Mouse (Mus musculus): ENCODE measurements around the gene 4921524J17Rik. TPM values are rescaled to one million over a fixed set of nuclear protein-coding genes. Genes with fewer than 3 reads are reported as not detected.
A peak's percentile ranks its signal among the peaks of the same experiment; 100 is the strongest.

The 4921524J17Rik gene
- polyA plus RNA-seq, 1 experiment: 57.7 TPM

DNA sequence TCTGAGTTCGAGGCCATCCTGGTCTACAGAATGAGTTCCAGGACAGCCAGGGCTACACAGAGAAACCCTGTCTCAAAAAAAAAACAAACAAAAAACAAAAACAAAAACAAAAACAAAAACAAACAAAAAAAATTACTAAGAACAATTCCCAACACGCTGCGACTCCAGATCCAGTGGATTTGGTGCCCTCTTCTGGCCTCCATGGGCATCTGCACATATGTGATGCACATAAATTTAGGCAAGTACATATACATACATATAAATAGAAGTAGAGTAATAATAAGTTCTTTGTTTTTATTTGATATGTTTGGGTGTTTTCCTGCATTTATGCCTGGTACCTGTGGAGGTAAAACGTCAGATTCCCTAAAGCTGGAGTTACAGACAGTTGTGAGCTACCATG, 34.1 kb downstream of the 4921524J17Rik start:
- no peaks in the 10 kb centered on the region for H3K27me3 ChIP-seq (ENCODE audit: control insufficient read depth, insufficient read depth, low read length, poor library complexity, severe bottlenecking)
- no peak overlapping the region for H3K9ac ChIP-seq (ENCODE audit: low read depth, poor library complexity, severe bottlenecking)
- H3K36me3 ChIP-seq (ENCODE audit: control insufficient read depth, insufficient read depth, low read length, poor library complexity, severe bottlenecking): no peaks in the 10 kb centered on the region
- no peak overlapping the region for H3K4me3 ChIP-seq (ENCODE audit: low read depth, low read length)
- H3K27ac ChIP-seq (ENCODE audit: insufficient read depth, low read length): no peak overlapping the region
- H3K9me3 ChIP-seq (replicated peaks; ENCODE audit: control insufficient read depth, insufficient read depth, low read length, poor library complexity, severe bottlenecking): no peaks in the 10 kb centered on the region
- H3K4me1 ChIP-seq (ENCODE audit: control insufficient read depth, insufficient read depth, low read length): no peaks in the 10 kb centered on the region
- TF ChIP-seq CTCF (IDR thresholded peaks at IDR 0.05; ENCODE audit: low read depth, low read length) (peak; percentile 30), POLR2A (IDR thresholded peaks at IDR 0.05; ENCODE audit: insufficient read depth, low read length) (no peak), EP300 (IDR thresholded peaks at IDR 0.05; ENCODE audit: insufficient read depth, low read depth, low read length) (no peak)

GRCm38 (mm10) chr8:85397508-85397907, 35.1 kb downstream of the 4921524J17Rik start:
- H3K4me1 ChIP-seq (ENCODE audit: control insufficient read depth, insufficient read depth, low read length): no peaks in the 10 kb centered on the region

DNA sequence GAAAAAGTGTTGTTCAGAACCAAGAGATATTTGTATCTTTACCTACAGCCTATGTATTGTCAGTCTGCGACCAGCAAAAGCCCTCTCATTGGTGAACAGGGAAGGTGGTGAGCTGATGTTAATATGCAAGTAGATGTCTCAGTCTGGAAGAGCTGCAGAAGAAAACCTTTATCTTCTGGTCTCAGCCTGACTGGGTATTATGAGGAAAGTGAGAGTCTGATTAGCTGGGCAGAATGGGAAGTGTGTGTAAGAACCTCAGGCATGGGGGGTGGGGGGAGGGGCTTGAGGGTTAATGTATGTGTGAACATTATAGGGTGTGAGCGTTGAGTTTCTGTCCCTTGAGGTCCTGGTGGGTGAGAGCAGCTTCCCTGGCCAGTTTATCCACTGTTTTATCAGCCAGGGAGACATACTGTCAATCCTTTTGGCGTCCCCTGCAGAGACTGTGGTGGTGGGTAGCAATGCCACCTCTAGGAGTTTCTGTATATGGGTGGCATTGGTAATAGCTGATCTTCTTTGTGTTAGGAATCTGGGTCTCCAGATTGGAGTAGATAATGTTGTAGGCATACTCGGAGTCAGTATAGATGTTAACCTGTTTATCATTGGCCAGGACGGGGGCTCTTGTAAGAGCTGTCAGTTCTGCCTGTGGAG, 36.1 kb downstream of the 4921524J17Rik start:
- no peaks in the 10 kb centered on the region for H3K36me3 ChIP-seq (ENCODE audit: control insufficient read depth, insufficient read depth, low read length, poor library complexity, severe bottlenecking)
- H3K9ac ChIP-seq (ENCODE audit: low read depth, poor library complexity, severe bottlenecking): no peak overlapping the region
- no peak for TF ChIP-seq CTCF (IDR thresholded peaks at IDR 0.05; ENCODE audit: low read depth, low read length)
- no peak for TF ChIP-seq POLR2A (IDR thresholded peaks at IDR 0.05; ENCODE audit: insufficient read depth, low read length)
- no peak for TF ChIP-seq EP300 (IDR thresholded peaks at IDR 0.05; ENCODE audit: insufficient read depth, low read depth, low read length)
- H3K27ac ChIP-seq (ENCODE audit: insufficient read depth, low read length): no peak overlapping the region
- H3K9me3 ChIP-seq (replicated peaks; ENCODE audit: control insufficient read depth, insufficient read depth, low read length, poor library complexity, severe bottlenecking): no peaks in the 10 kb centered on the region
- H3K4me3 ChIP-seq (ENCODE audit: low read depth, low read length): no peak overlapping the region
- no peaks in the 10 kb centered on the region for H3K27me3 ChIP-seq (ENCODE audit: control insufficient read depth, insufficient read depth, low read length, poor library complexity, severe bottlenecking)
- H3K4me1 ChIP-seq (ENCODE audit: control insufficient read depth, insufficient read depth, low read length): no peaks in the 10 kb centered on the region

More at GRCm38 (mm10) chr8:85397508-85397907, 35.1 kb downstream of the 4921524J17Rik start:
- H3K36me3 ChIP-seq (ENCODE audit: control insufficient read depth, insufficient read depth, low read length, poor library complexity, severe bottlenecking): no peaks in the 10 kb centered on the region
- no peaks in the 10 kb centered on the region for H3K9me3 ChIP-seq (replicated peaks; ENCODE audit: control insufficient read depth, insufficient read depth, low read length, poor library complexity, severe bottlenecking)
- no peak overlapping the region for H3K27ac ChIP-seq (ENCODE audit: insufficient read depth, low read length)
- TF ChIP-seq EP300 (IDR thresholded peaks at IDR 0.05; ENCODE audit: insufficient read depth, low read depth, low read length) (no peak), CTCF (IDR thresholded peaks at IDR 0.05; ENCODE audit: low read depth, low read length) (peak; percentile 43)
- H3K27me3 ChIP-seq (ENCODE audit: control insufficient read depth, insufficient read depth, low read length, poor library complexity, severe bottlenecking): no peaks in the 10 kb centered on the region
- H3K4me3 ChIP-seq (ENCODE audit: low read depth, low read length): no peak overlapping the region
- H3K9ac ChIP-seq (ENCODE audit: low read depth, poor library complexity, severe bottlenecking): no peak overlapping the region

GRCm38 (mm10) chr8:85395681-85396431, 36.8 kb downstream of the 4921524J17Rik start:
- Histone ChIP-seq H3K27ac (ENCODE audit: insufficient read depth, low read length) (no peak overlapping the region), H3K27me3 (ENCODE audit: control insufficient read depth, insufficient read depth, low read length, poor library complexity, severe bottlenecking) (no peaks in the 10 kb centered on the region), H3K4me3 (ENCODE audit: low read depth, low read length) (no peak overlapping the region), H3K36me3 (ENCODE audit: control insufficient read depth, insufficient read depth, low read length, poor library complexity, severe bottlenecking) (no peaks in the 10 kb centered on the region), H3K9ac (ENCODE audit: low read depth, poor library complexity, severe bottlenecking) (no peak overlapping the region), H3K9me3 (replicated peaks; ENCODE audit: control insufficient read depth, insufficient read depth, low read length, poor library complexity, severe bottlenecking) (no peaks in the 10 kb centered on the region), H3K4me1 (ENCODE audit: control insufficient read depth, insufficient read depth, low read length) (no peaks in the 10 kb centered on the region)
- TF ChIP-seq EP300 (IDR thresholded peaks at IDR 0.05; ENCODE audit: insufficient read depth, low read depth, low read length) (no peak), CTCF (IDR thresholded peaks at IDR 0.05; ENCODE audit: low read depth, low read length) (no peak), POLR2A (IDR thresholded peaks at IDR 0.05; ENCODE audit: insufficient read depth, low read length) (no peak)

- H3K27me3 ChIP-seq (ENCODE audit: control insufficient read depth, insufficient read depth, low read length, poor library complexity, severe bottlenecking): no peaks in the 10 kb centered on the region
- no peak overlapping the region for H3K27ac ChIP-seq (ENCODE audit: insufficient read depth, low read length)
- no peaks in the 10 kb centered on the region for H3K4me1 ChIP-seq (ENCODE audit: control insufficient read depth, insufficient read depth, low read length)
- no peaks in the 10 kb centered on the region for H3K36me3 ChIP-seq (ENCODE audit: control insufficient read depth, insufficient read depth, low read length, poor library complexity, severe bottlenecking)
- H3K9me3 ChIP-seq (replicated peaks; ENCODE audit: control insufficient read depth, insufficient read depth, low read length, poor library complexity, severe bottlenecking): no peaks in the 10 kb centered on the region
- no peak overlapping the region for H3K9ac ChIP-seq (ENCODE audit: low read depth, poor library complexity, severe bottlenecking)
- TF ChIP-seq EP300 (IDR thresholded peaks at IDR 0.05; ENCODE audit: insufficient read depth, low read depth, low read length) (no peak), POLR2A (IDR thresholded peaks at IDR 0.05; ENCODE audit: insufficient read depth, low read length) (no peak), CTCF (IDR thresholded peaks at IDR 0.05; ENCODE audit: low read depth, low read length) (no peak)
- no peak overlapping the region for H3K4me3 ChIP-seq (ENCODE audit: low read depth, low read length)
Measured at GRCm38 (mm10) chr8:85395017-85395416, 37.6 kb downstream of the 4921524J17Rik start.

- Histone ChIP-seq H3K27me3 (ENCODE audit: control insufficient read depth, insufficient read depth, low read length, poor library complexity, severe bottlenecking) (no peaks in the 10 kb centered on the region), H3K9ac (ENCODE audit: low read depth, poor library complexity, severe bottlenecking) (no peak overlapping the region), H3K4me1 (ENCODE audit: control insufficient read depth, insufficient read depth, low read length) (no peaks in the 10 kb centered on the region), H3K4me3 (ENCODE audit: low read depth, low read length) (no peak overlapping the region), H3K9me3 (replicated peaks; ENCODE audit: control insufficient read depth, insufficient read depth, low read length, poor library complexity, severe bottlenecking) (no peaks in the 10 kb centered on the region), H3K27ac (ENCODE audit: insufficient read depth, low read length) (no peak overlapping the region), H3K36me3 (ENCODE audit: control insufficient read depth, insufficient read depth, low read length, poor library complexity, severe bottlenecking) (no peaks in the 10 kb centered on the region)
- TF ChIP-seq EP300 (IDR thresholded peaks at IDR 0.05; ENCODE audit: insufficient read depth, low read depth, low read length) (no peak), CTCF (IDR thresholded peaks at IDR 0.05; ENCODE audit: low read depth, low read length) (no peak), POLR2A (IDR thresholded peaks at IDR 0.05; ENCODE audit: insufficient read depth, low read length) (no peak)
Measured at GRCm38 (mm10) chr8:85393199-85393598, 39.4 kb downstream of the 4921524J17Rik start.

Data from ES-Bruce4 (cell line).